Mouse (Mus musculus) midbrain, postnatal 0 days (tissue): ENCODE results near the gene Eif4g3. TPM values are rescaled to one million over a fixed set of nuclear protein-coding genes. Genes with fewer than 3 reads are reported as not detected.

Source experiments
- ATAC-seq: fragments of 200-750 bp; cut with Nextera tagmentation; 2 replicates; pipeline ENCODE4 v1.8.0; 2017; ENCODE audit warnings: moderate number of reproducible peaks, mild to moderate bottlenecking, moderate TSS enrichment, moderate library complexity; ENCODE audit not compliant: low FRiP score
- DNase-seq: peaks from one replicate; pipeline ENCODE4 v3.0.0-alpha.2; 2015; ENCODE audit warnings: low spot score
- H3K27ac ChIP-seq: fragments of 300-500 bp; sonication (generic); 2 replicates; pipeline ENCODE4 v1.5.1; 2014; ENCODE audit warnings: low read depth, mild to moderate bottlenecking, low read length, mixed read lengths
- H3K27me3 ChIP-seq: fragments of 300-500 bp; sonication (generic); 2 replicates; pipeline ENCODE4 v1.6.1; 2014; ENCODE audit warnings: low read length, control low read depth, mixed read lengths; ENCODE audit not compliant: insufficient read depth
- H3K36me3 ChIP-seq: fragments of 300-500 bp; sonication (generic); 2 replicates; pipeline ENCODE4 v1.6.1; 2014; ENCODE audit warnings: low read length, control low read depth, mixed read lengths; ENCODE audit not compliant: insufficient read depth
- H3K4me1 ChIP-seq: fragments of 300-500 bp; sonication (generic); 2 replicates; pipeline ENCODE4 v1.6.1; 2014; ENCODE audit warnings: mild to moderate bottlenecking, control low read depth, antibody characterized with exemption, low read length, mixed read lengths; ENCODE audit not compliant: insufficient read depth
- H3K4me2 ChIP-seq: fragments of 300-500 bp; sonication (generic); 2 replicates; pipeline ENCODE4 v1.6.1; 2014; ENCODE audit warnings: low read depth, mild to moderate bottlenecking, low read length, mixed read lengths; ENCODE audit not compliant: poor library complexity, severe bottlenecking
- H3K4me3 ChIP-seq: fragments of 300-500 bp; sonication (generic); 2 replicates; pipeline ENCODE4 v1.5.1; 2014; ENCODE audit warnings: low read depth, mild to moderate bottlenecking, low read length, moderate library complexity
- H3K9ac ChIP-seq: fragments of 300-500 bp; sonication (generic); replicated peaks from 2 replicates; pipeline ENCODE4 v1.6.1; 2014; ENCODE audit warnings: mild to moderate bottlenecking, low read length, moderate library complexity, mixed read lengths; ENCODE audit not compliant: poor library complexity, severe bottlenecking
- H3K9me3 ChIP-seq: fragments of 300-500 bp; sonication (generic); 2 replicates; pipeline ENCODE4 v1.6.1; 2016; ENCODE audit warnings: low read length, control low read depth
- CTCF ChIP-seq: IDR thresholded peaks from 2 replicates; pipeline ENCODE4 v1.5.1; 2016; ENCODE audit warnings: antibody characterized with exemption, mild to moderate bottlenecking
- WGBS: fragments of 180-500 bp; shearing (Covaris S2); extraction: QIAGEN DNeasy Blood & Tissue Kit; methylation state at CpG from one replicate; pipeline ENCODE4 v1.1.7; 2014; 5-methylcytosine and 5-hydroxymethylcytosine counted together
- polyA plus RNA-seq: library from polyadenylated mRNA; unstranded; fragments of >200 nt; fragmentation: Nextera tagmentation; extraction: Ambion mirVana; gene quantifications from 2 replicates; pipeline ENCODE4 v1.2.1, GENCODE M21; 2015
- total RNA-seq: library from RNA; depleted of rRNA; stranded (reverse); fragments of >200 nt; gene quantifications from 2 replicates; pipeline ENCODE4 v1.2.3, GENCODE M21; 2014

Gene Eif4g3
- total and polyA plus RNA-seq, 2 experiments from 2014 or later = 42.4 to 92.2 TPM

DNA sequence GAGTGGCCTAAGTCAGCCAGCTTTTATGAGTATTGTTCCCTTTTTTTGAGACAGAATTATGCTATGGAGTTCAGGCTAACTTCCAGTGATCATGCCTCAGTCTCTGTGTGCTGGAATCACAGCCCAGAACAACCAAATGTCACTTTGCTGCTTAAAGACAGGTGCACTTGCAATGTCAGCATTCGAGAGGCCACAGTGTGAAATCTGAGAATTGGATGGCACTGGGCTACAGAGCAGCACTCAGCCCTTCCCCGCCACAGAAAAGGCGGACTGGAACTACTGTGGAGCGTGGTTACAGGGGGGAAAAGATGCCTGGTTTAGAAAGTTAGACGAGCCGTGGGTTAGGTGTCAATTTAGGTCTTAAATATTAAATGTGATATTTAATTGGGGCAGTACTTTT is 27.4 kb downstream of the Eif4g3 start:
- no peak for TF ChIP-seq CTCF
- H3K27ac ChIP-seq = no peak overlapping the region
- H3K4me2 ChIP-seq = no peak overlapping the region
- no peaks in the 10 kb centered on the region for H3K9me3 ChIP-seq
- ATAC-seq (no peak), DNase-seq (no peak)
- H3K27me3 ChIP-seq = no peaks in the 10 kb centered on the region
- peaks cover 4% of the 10 kb centered on the region for H3K36me3 ChIP-seq
- H3K9ac ChIP-seq = no peak overlapping the region; the same call in 1 of the 2 replicates
- H3K4me1 ChIP-seq = peaks cover 4% of the 10 kb centered on the region; the same call in 1 of the 2 replicates
- WGBS = 67% methylated on average over 6 of the region's 6 CpGs
- no peak overlapping the region for H3K4me3 ChIP-seq

DNA sequence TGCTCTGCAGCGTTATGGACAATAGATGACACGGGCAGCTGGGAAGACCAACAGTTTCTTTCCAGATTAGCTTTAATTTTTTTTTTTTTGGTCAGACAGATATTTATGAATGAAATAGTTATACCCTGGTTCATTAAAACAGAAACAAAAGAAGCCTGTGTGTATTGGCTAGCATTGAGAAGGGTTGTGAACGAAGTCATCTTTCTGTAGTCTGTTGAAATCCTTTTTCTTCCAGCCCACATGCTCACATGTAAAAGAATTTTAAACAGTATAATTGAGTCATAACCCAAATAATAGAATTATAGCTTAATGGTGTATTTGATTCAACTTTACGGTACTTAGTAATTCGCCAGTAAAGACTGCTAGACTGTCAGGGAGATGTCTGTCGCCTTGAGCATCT is 28.8 kb downstream of the Eif4g3 start:
- DNase-seq = no peak
- Histone ChIP-seq H3K27me3 (no peaks in the 10 kb centered on the region), H3K36me3 (peaks cover 4% of the 10 kb centered on the region), H3K9me3 (no peaks in the 10 kb centered on the region), H3K4me1 (peaks cover 4% of the 10 kb centered on the region; the same call in 1 of the 2 replicates), H3K27ac (no peak overlapping the region; the same call in 1 of the 2 replicates), H3K9ac (no peak overlapping the region), H3K4me2 (no peak overlapping the region), H3K4me3 (no peak overlapping the region)
- no peak for ATAC-seq
- TF ChIP-seq CTCF = no peak
- 55% methylated on average over 6 of the region's 6 CpGs for WGBS

DNA sequence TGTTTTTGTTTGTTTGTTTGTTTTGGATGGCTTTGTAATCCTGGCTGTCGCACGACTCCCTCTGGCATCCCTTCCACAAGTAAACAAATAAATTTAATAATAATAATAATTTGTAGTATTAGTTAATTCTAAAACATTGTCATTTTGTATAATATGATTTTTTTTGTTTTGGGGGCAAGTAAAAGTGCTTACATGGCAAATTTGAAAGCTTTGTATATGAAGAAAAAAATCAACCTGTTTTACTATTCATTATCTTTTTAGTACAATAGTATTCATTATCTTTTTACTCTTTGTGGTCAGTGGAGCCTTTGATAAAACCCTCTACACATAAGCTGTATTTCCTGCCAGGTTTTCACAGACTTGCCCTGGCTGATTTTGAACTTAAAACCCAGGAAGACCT is 29.9 kb downstream of the Eif4g3 start:
- Histone ChIP-seq H3K27me3 (no peaks in the 10 kb centered on the region), H3K9me3 (no peaks in the 10 kb centered on the region), H3K4me1 (peaks cover 4% of the 10 kb centered on the region; the same call in 1 of the 2 replicates), H3K36me3 (peaks cover 4% of the 10 kb centered on the region; the same call in 1 of the 2 replicates), H3K27ac (no peak overlapping the region), H3K4me2 (no peak overlapping the region), H3K4me3 (no peak overlapping the region), H3K9ac (no peak overlapping the region)
- WGBS = 87% methylated on average over 2 of the region's 2 CpGs
- DNase-seq (no peak), ATAC-seq (no peak)
- TF ChIP-seq CTCF = no peak

DNA sequence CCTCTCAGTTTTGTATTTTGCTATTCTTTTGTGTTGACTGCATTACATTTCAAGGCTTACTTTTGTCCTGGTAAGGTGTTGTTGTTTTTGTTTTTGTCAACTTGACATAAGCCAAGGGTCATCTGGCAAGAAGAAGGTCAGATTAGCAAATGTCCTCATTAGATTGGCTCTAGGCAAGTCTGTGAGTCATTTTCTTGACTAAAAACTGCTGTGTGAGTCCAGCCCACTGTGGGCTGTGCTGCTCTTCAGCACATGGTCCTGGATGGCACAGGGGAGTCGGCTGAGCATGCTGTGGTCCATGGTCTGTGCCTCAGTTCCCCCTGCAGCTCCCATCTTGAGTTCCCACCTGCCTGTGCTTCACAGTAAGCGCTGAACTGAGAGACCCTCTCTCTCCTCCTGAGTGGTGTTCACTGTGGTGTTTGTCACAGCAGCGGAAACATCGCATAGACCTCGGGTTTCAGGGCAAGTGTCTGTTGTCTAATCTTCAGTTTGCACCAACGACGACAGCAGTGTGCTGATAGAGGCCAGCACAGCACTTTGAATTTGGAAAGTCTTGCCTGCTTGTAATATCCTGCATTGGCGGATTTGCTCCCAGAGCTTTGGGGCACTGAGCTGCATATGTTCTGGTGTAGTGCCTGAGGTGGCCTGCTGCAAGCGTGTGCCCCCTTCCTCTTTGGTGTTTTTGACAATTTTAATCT is 30.7 kb downstream of the Eif4g3 start:
- Histone ChIP-seq H3K4me3 (no peak overlapping the region), H3K9ac (no peak overlapping the region), H3K4me1 (peaks cover 4% of the 10 kb centered on the region; the same call in 1 of the 2 replicates), H3K36me3 (peaks cover 4% of the 10 kb centered on the region; the same call in 1 of the 2 replicates), H3K27me3 (no peaks in the 10 kb centered on the region), H3K9me3 (no peaks in the 10 kb centered on the region), H3K4me2 (no peak overlapping the region), H3K27ac (no peak overlapping the region)
- TF ChIP-seq CTCF = no peak
- ATAC-seq (no peak), DNase-seq (no peak)
- 91% methylated on average over 9 of the region's 9 CpGs for WGBS

DNA sequence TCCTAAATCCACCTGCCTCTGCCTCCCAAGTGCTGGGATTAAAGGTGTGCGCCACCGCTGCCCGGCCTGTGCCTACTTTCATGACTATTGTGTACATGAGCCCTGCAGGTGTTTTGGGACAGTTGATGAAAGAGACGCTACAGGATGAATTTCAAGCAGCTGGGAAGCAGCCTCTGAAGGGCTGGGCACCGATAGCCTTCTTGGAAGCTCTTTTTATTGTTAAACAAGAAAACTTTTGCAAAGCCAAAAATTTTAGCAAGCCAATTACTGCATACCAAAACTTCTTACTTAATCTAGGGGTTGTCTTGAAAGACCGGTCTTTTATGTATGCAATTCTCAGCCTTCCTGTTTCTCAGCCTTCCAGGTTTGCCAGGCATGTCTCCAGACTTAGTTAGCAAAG is 36.3 kb downstream of the Eif4g3 start:
- Histone ChIP-seq H3K9ac (no peak overlapping the region), H3K4me1 (no peaks in the 10 kb centered on the region), H3K4me3 (no peak overlapping the region), H3K9me3 (no peaks in the 10 kb centered on the region), H3K36me3 (no peaks in the 10 kb centered on the region), H3K27ac (no peak overlapping the region), H3K4me2 (no peak overlapping the region), H3K27me3 (no peaks in the 10 kb centered on the region)
- ATAC-seq (no peak), DNase-seq (no peak)
- no peak for TF ChIP-seq CTCF
- WGBS = 69% methylated on average over 6 of the region's 6 CpGs

DNA sequence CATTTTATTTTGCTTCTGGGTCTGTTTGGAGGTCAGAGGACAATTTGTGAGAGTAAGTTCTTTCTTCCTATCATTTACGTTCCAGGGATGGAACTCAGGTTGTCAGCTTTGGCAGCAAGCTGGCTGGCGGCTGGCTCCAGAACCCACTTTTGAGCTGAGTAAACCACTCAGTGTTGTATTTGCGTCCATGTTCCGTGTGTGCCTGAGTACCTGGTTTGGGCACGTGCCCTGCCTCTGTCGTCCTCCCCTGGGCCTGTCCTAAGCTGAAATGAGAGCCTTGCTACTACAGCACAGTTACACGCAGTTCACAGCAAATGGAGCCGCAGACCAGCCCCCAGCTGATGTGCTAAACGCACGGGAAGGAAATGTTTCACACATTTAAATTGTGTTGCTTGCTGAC is 39.0 kb downstream of the Eif4g3 start:
- 96% methylated on average over 10 of the region's 10 CpGs for WGBS

More for the DNA sequence above, 39.0 kb downstream of the Eif4g3 start:
- no peak for ATAC-seq
- Histone ChIP-seq H3K9me3 (no peaks in the 10 kb centered on the region), H3K27ac (no peak overlapping the region), H3K4me2 (no peak overlapping the region), H3K4me1 (peaks cover 5% of the 10 kb centered on the region; the same call in 1 of the 2 replicates), H3K36me3 (no peaks in the 10 kb centered on the region), H3K9ac (no peak overlapping the region), H3K4me3 (no peak overlapping the region), H3K27me3 (no peaks in the 10 kb centered on the region)
- no peak for TF ChIP-seq CTCF
- no peak for DNase-seq
